Mouse (Mus musculus) limb, embryonic 11.5 days (tissue): Measurements from ENCODE around the gene Gm28919. TPM values are rescaled to one million over a fixed set of nuclear protein-coding genes. Genes with fewer than 3 reads are reported as not detected.
"Not testable (repeated sequence)": the region's sequence is repeated elsewhere in the genome, so short reads cannot be mapped to it uniquely, and the experiment has no call there.

Experiments
- ATAC-seq: fragments of 200-750 bp; cut with Nextera tagmentation; 2 replicates; pipeline ENCODE4 v1.8.0; 2017; ENCODE audit warnings: low read depth; ENCODE audit not compliant: insufficient number of reproducible peaks, low FRiP score, low TSS enrichment
- DNase-seq: peaks from one replicate; pipeline ENCODE4 v3.0.0-alpha.2; 2015; ENCODE audit warnings: low spot score
- H3K27ac ChIP-seq: fragments of 300-500 bp; sonication (generic); replicated peaks from 2 replicates; pipeline ENCODE4 v1.5.1; 2014; ENCODE audit warnings: low read depth, mild to moderate bottlenecking, low read length
- H3K27me3 ChIP-seq: fragments of 300-500 bp; sonication (generic); 2 replicates; pipeline ENCODE4 v1.6.1; 2014; ENCODE audit warnings: mild to moderate bottlenecking, low read length, mixed read lengths; ENCODE audit not compliant: control insufficient read depth, insufficient read depth
- H3K36me3 ChIP-seq: fragments of 300-500 bp; sonication (generic); 2 replicates; pipeline ENCODE4 v1.6.1; 2014; ENCODE audit warnings: mild to moderate bottlenecking, low read length, moderate library complexity, mixed read lengths; ENCODE audit not compliant: control insufficient read depth, insufficient read depth
- H3K4me1 ChIP-seq: fragments of 300-500 bp; sonication (generic); 2 replicates; pipeline ENCODE4 v1.6.1; 2014; ENCODE audit warnings: low read length, mixed read lengths; ENCODE audit not compliant: control insufficient read depth, insufficient read depth
- H3K4me2 ChIP-seq: fragments of 300-500 bp; sonication (generic); 2 replicates; pipeline ENCODE4 v1.6.1; 2014; ENCODE audit warnings: low read depth, mild to moderate bottlenecking, moderate library complexity; ENCODE audit not compliant: severe bottlenecking
- H3K4me3 ChIP-seq: fragments of 300-500 bp; sonication (generic); 2 replicates; pipeline ENCODE4 v1.5.1; 2014; ENCODE audit warnings: low read depth, low read length
- H3K9ac ChIP-seq: fragments of 300-500 bp; sonication (generic); 2 replicates; pipeline ENCODE4 v1.6.1; 2014; ENCODE audit warnings: mild to moderate bottlenecking, low read length
- H3K9me3 ChIP-seq: fragments of 300-500 bp; sonication (generic); 2 replicates; pipeline ENCODE4 v1.6.1; 2016; ENCODE audit warnings: low read length; ENCODE audit not compliant: control insufficient read depth
- WGBS: fragments of 180-500 bp; shearing (Covaris S2); extraction: QIAGEN DNeasy Blood & Tissue Kit; methylation state at CpG from one replicate; pipeline ENCODE4 v1.1.7; 2014; 5-methylcytosine and 5-hydroxymethylcytosine counted together
- polyA plus RNA-seq: library from polyadenylated mRNA; unstranded; fragments of >200 nt; fragmentation: Nextera tagmentation; extraction: Ambion mirVana; gene quantifications from 2 replicates; pipeline ENCODE4 v1.2.1, GENCODE M21; 2014

Gene Gm28919
- polyA plus RNA-seq = not detected in 2 replicates

- H3K9me3 ChIP-seq, H3K36me3 ChIP-seq, H3K9ac ChIP-seq, H3K27me3 ChIP-seq, ATAC-seq, H3K27ac ChIP-seq, H3K4me3 ChIP-seq, H3K4me2 ChIP-seq, H3K4me1 ChIP-seq, DNase-seq: not testable (repeated sequence)
- WGBS = 100% methylated on average over 1 of the region's 7 CpGs
Observed at GRCm38 (mm10) chrY:6583246-6583645, at the start of gene Gm28919. Gene Gm28919 (plus strand): TSS chrY:6583546.

Other genes starting within 250 kb of the Gm28919 start
- gene Gm21719, start 99.3 kb downstream of the Gm28919 start, polyA plus RNA-seq = not detected in 2 replicates